Mouse (Mus musculus) MEL (cell line): ENCODE data around the gene Galnt10.

Experiments
- CHD2 ChIP-seq: IDR thresholded peaks from 2 replicates; pipeline ENCODE4 v1.6.1; 2011; ENCODE audit warnings: low read length, improper control_type of control experiment
- EP300 ChIP-seq, 2 experiments: IDR thresholded peaks; 2 replicates each; pipeline ENCODE4 v1.6.1; 2011; ENCODE audit warnings: improper control_type of control experiment in 2 of 2, low read length in 2 of 2, low read depth in 1 of 2, mild to moderate bottlenecking in 1 of 2
- ETS1 ChIP-seq: IDR thresholded peaks from 2 replicates; pipeline ENCODE4 v1.6.1; 2012; ENCODE audit warnings: low read depth, mild to moderate bottlenecking, inconsistent platforms, low read length, improper control_type of control experiment, moderate library complexity
- HCFC1 ChIP-seq: IDR thresholded peaks from 2 replicates; pipeline ENCODE4 v1.6.1; 2012; ENCODE audit warnings: low read depth, mild to moderate bottlenecking, inconsistent platforms, low read length, improper control_type of control experiment, moderate library complexity
- POLR2A ChIP-seq, 2 experiments: IDR thresholded peaks; 2 replicates each; pipeline ENCODE4 v1.6.1; 2011 to 2012; ENCODE audit warnings: low read length in 2 of 2, mild to moderate bottlenecking in 2 of 2, control low read depth in 1 of 2, improper control_type of control experiment in 1 of 2, low read depth in 1 of 2, moderate library complexity in 1 of 2; ENCODE audit not compliant: control insufficient read depth in 1 of 2, insufficient read depth in 1 of 2, poor library complexity in 1 of 2
- POLR2AphosphoS2 ChIP-seq: IDR thresholded peaks from 2 replicates; pipeline ENCODE4 v1.6.1; 2011; ENCODE audit warnings: low read length, improper control_type of control experiment
- TAL1 ChIP-seq: IDR thresholded peaks from 2 replicates; pipeline ENCODE4 v1.6.1; 2012; ENCODE audit warnings: mild to moderate bottlenecking, inconsistent platforms, low read length, moderate library complexity, mixed read lengths
- TBP ChIP-seq: IDR thresholded peaks from 2 replicates; pipeline ENCODE4 v1.8.0; 2011; ENCODE audit warnings: low read depth, low read length, improper control_type of control experiment

- TF ChIP-seq EP300 (IDR thresholded peaks at IDR 0.05; ENCODE audit: low read depth in 1 of 2, low read length in 2 of 2) (no peak), CHD2 (no peak), TBP (no peak), ETS1 (no peak), POLR2A (IDR thresholded peaks at IDR 0.05; ENCODE audit: control insufficient read depth in 1 of 2, insufficient read depth in 1 of 2, low read depth in 1 of 2, low read length in 2 of 2, poor library complexity in 1 of 2) (no peak), POLR2AphosphoS2 (no peak), HCFC1 (no peak), TAL1 (no peak)
Measured at GRCm38 (mm10) chr11:57686797-57687196, 41.6 kb downstream of the Galnt10 start.
